Mouse (Mus musculus) ES-Bruce4 (cell line): ENCODE data around the gene Hist1h3i.

Experiments
- CTCF ChIP-seq: IDR thresholded peaks from one replicate; pipeline ENCODE4 v1.8.1; 2011; ENCODE audit warnings: low read depth, low read length
- EP300 ChIP-seq: IDR thresholded peaks from 2 replicates; pipeline ENCODE4 v1.6.1; 2011; ENCODE audit warnings: low read depth, low read length; ENCODE audit not compliant: insufficient read depth
- POLR2A ChIP-seq: IDR thresholded peaks from one replicate; pipeline ENCODE4 v1.8.1; 2011; ENCODE audit warnings: low read length; ENCODE audit not compliant: insufficient read depth

DNA sequence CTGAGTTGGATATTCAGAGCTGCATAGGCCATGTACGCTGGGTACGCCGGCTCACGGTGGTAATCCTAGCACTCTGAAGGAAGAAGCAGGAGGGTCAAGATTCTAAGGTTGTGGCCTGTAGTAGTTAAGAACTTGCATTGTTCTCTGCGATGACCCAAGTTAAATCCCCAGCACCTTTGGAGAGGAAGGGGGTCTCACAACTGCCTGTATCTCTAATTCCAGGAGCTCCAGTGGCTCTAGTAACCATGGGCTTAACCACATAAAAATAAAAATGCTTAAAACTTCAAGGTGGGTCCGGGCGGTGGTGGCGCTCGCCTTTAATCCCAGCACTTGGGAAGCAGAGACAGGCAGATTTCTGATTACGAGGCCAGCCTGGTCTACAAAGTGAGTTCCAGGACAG is 47.2 kb upstream of the Hist1h3i start:
- no peak for TF ChIP-seq EP300
- no peak for TF ChIP-seq CTCF
- no peak for TF ChIP-seq POLR2A
